In genomic region chr2:85088716-85089646, GRCm38 (mm10) we compare ENCODE assay signal across 7 mouse cellular contexts. TPM values are rescaled to one million over a fixed set of nuclear protein-coding genes. Genes with fewer than 3 reads are reported as not detected.
A peak's percentile ranks its signal among the peaks of the same experiment; 100 is the strongest.
DNase-seq lines count a peak whose midpoint lies in the region.

No protein-coding gene starts in this region.

- DNase-seq in ovary, adult 18-20 months (ENCODE audit: low spot score), result peak; percentile 24
- DNase-seq in ovary, postnatal 14 days (ENCODE audit: low spot score), result no peak
- peak; percentile 45 to 62 for DNase-seq in heart, adult 18-20 months
- peak; percentile 41 to 68 for DNase-seq in kidney, postnatal 36 days
- DNase-seq in testis, postnatal 10 days (ENCODE audit: low spot score), result peak; percentile 65
- no peak for DNase-seq in cerebellum, postnatal 25 days
- DNase-seq in embryo, embryonic 11 days, result no peak

RNA-seq across cellular contexts. Expression of gene Tnks1bp1, which starts 41.2 kb away (rescaled TPM):
- total RNA-seq in heart, adult 18-20 months (2021), result 10 to 100 TPM; 48.1 to 51.2 TPM

RNA-seq across cellular contexts. Expression of gene Aplnr, which starts 47.0 kb away (rescaled TPM):
- 10 to 100 TPM in 1 of 2 experiments, 1 to 10 TPM in 1; 5.7 to 11.3 TPM for total RNA-seq in heart, adult 18-20 months (2021)

RNA-seq across cellular contexts. Expression of gene P2rx3, which starts 51.7 kb away (rescaled TPM):
- under 1 TPM; 0.20 to 0.44 TPM for total RNA-seq in heart, adult 18-20 months (2021)

RNA-seq across cellular contexts. Expression of gene Ssrp1, which starts 51.9 kb away (rescaled TPM):
- total RNA-seq in heart, adult 18-20 months (2021), result 10 to 100 TPM; 36.7 to 43.5 TPM

Comparison
In these comparisons a context has a peak if more than half of its experiments do, and no peak if none do; other contexts are left out.
1. DNase-seq: peak in ovary, adult 18-20 months (single experiment), heart, adult 18-20 months (2 of 2), kidney, postnatal 36 days (2 of 2) and testis, postnatal 10 days (single experiment); none in ovary, postnatal 14 days (single experiment), cerebellum, postnatal 25 days (0 of 2) and embryo, embryonic 11 days (single experiment).